ENCODE assay signal across 20 mouse cellular contexts in genomic region chr15:10534591-10534990, GRCm38 (mm10). TPM values are rescaled to one million over a fixed set of nuclear protein-coding genes. Genes with fewer than 3 reads are reported as not detected.
"Had no signal": no experiment of that assay in that cellular context is flagged by ENCODE, and none has a peak within 500 bp of the region (broad histone marks: within the 10 kb centered on the region; RNA-seq: fewer than 3 reads in every experiment).

No protein-coding gene starts in this region.

- H3K9me3 ChIP-seq: limb, embryonic 15.5 days; liver, embryonic 13.5 days; midbrain, embryonic 10.5 days; neural tube, embryonic 15.5 days had no signal

- DNase-seq: kidney, adult 9 months; kidney, postnatal 10 days; kidney, postnatal 4 days; liver, embryonic 13.5 days; lung, adult 18-20 months; lung, postnatal 4 days; midbrain, embryonic 14.5 days; right cerebral cortex, adult 18-20 months; right cerebral cortex, postnatal 25 days had no signal

- H3K36me3 ChIP-seq: limb, embryonic 15.5 days; liver, embryonic 13.5 days; midbrain, embryonic 10.5 days; neural tube, embryonic 15.5 days had no signal

- H3K4me1 ChIP-seq: limb, embryonic 15.5 days; neural tube, embryonic 15.5 days had no signal

- H3K27ac ChIP-seq: left cerebral cortex, adult 2 months; limb, embryonic 15.5 days; liver, embryonic 13.5 days; midbrain, embryonic 10.5 days; neural tube, embryonic 15.5 days had no signal

- H3K4me2 ChIP-seq: limb, embryonic 15.5 days; liver, embryonic 13.5 days; neural tube, embryonic 15.5 days had no signal

- H3K27me3 ChIP-seq: limb, embryonic 15.5 days; liver, embryonic 13.5 days; neural tube, embryonic 15.5 days had no signal

- ATAC-seq: lung, postnatal 0 days had no signal

- H3K4me3 ChIP-seq: left cerebral cortex, adult 2 months; limb, embryonic 15.5 days; liver, embryonic 13.5 days; midbrain, embryonic 10.5 days; myocyte; neural tube, embryonic 15.5 days had no signal

- H3K9ac ChIP-seq: limb, embryonic 15.5 days; liver, embryonic 13.5 days; neural tube, embryonic 15.5 days had no signal

RNA-seq across cellular contexts. Expression of gene Ttc23l, which starts 23.9 kb away (rescaled TPM):
- polyA plus RNA-seq: limb, embryonic 11.5 days; limb, embryonic 15.5 days; liver, embryonic 13.5 days; lung, postnatal 0 days; midbrain, embryonic 10.5 days; midbrain, embryonic 14.5 days; myocyte; neural tube, embryonic 11.5 days; neural tube, embryonic 15.5 days; small intestine, adult 2 months; stomach, embryonic 16.5 days; thymus, postnatal 0 days had no signal
